Mouse (Mus musculus): Measurements from ENCODE around the gene Alpl. TPM values are rescaled to one million over a fixed set of nuclear protein-coding genes. Genes with fewer than 3 reads are reported as not detected.

Alpl gene
- total RNA-seq (2021) = 10 to 100 TPM; 10.0 to 11.0 TPM
- long read RNA-seq, experiment 1, transcript Alpl-201 (12 exons, 2,522 nt) = major isoform, 11 of 11 reads
- long read RNA-seq, experiment 1, partial matches to known transcripts = 0 of 11 reads
- long read RNA-seq, experiment 1, other reads (novel, unspliced or antisense) = 0 of 11 reads
- long read RNA-seq, experiment 2, transcript Alpl-201 (12 exons, 2,522 nt) = major isoform, 14 of 16 reads
- long read RNA-seq, experiment 2, partial matches to known transcripts = 2 of 16 reads
- long read RNA-seq, experiment 2, other reads (novel, unspliced or antisense) = 0 of 16 reads

- peak; percentile 46 for DNase-seq (ENCODE audit: low spot score in 2 of 2)
These were observed at the start of gene Alpl for GRCm38 (mm10) chr4:137795611-137796557. Gene Alpl, minus strand, starts transcription at chr4:137796384.

- DNase-seq (ENCODE audit: low spot score in 2 of 2) = peak; percentile 75 to 82
These were observed 48.5 kb upstream of the Alpl start for GRCm38 (mm10) chr4:137844656-137845055.

DNA sequence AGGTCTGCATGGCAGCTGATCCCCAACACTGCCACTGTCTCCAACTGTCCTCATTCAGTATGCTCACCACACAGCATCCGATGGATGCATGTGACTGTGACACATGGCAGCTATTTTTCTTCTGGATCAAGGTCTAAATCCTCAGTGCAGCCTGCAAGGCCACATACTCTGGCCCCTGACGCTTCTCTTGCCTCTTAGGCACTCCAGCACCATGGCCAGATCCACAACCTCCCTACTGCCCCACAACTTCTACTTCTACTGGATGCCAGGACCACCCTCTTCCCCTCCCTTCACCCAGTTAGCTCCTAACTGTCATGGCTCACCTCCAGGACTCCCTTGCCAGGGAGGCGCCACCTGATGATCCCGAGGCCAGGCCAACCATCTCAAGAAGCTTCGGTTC is 43.3 kb upstream of the Alpl start:
- no peak for DNase-seq (ENCODE audit: low spot score in 2 of 2)

DNA sequence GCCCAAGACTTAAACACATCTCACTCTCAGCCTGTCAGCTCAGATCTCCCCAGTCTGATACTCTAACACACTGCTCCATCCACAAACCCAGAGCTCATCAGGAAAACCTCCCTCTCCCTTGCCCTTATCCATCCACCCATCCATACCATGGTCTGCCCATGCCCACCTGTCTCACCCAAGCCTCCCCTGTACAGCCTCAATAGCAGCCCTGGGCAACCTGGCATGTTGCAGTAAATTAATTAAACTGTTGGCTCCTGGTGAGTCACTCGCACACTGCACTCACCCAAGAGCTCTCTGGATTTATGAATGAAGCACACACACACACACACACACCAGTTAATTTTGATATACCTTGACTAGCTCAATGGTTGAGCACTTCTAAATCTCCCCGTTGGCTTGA is 42.6 kb upstream of the Alpl start:
- no peak for DNase-seq (ENCODE audit: low spot score in 2 of 2)

GRCm38 (mm10) chr4:137837792-137838191 is 41.6 kb upstream of the Alpl start:
- DNase-seq (ENCODE audit: low spot score in 2 of 2) = no peak

DNA sequence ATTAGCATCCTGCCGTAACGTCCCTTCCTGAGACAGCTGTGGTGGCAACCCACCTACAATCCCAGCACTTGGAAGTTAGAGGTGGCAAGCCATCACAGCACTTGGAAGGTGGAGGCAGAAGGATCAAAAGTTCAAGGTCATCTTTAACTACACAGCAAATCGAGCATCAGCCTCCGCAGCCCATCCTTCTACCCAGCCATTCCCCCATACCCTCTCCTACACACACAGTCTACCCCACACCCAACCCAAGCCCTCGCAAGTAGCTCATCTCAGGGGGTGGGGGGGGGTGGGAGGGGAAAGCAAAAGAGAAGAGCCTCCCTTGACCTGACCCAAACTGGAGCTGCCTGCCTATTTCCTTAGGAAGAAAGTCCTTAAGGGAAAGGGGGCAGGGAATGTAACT is 40.6 kb upstream of the Alpl start:
- no peak for DNase-seq (ENCODE audit: low spot score in 2 of 2)

GRCm38 (mm10) chr4:137835624-137836337 is 39.6 kb upstream of the Alpl start:
- peak; percentile 82 to 88 for DNase-seq (ENCODE audit: low spot score in 2 of 2)

- no peak for DNase-seq (ENCODE audit: low spot score in 2 of 2)
These were observed 35.4 kb upstream of the Alpl start for GRCm38 (mm10) chr4:137831598-137831997.

DNA sequence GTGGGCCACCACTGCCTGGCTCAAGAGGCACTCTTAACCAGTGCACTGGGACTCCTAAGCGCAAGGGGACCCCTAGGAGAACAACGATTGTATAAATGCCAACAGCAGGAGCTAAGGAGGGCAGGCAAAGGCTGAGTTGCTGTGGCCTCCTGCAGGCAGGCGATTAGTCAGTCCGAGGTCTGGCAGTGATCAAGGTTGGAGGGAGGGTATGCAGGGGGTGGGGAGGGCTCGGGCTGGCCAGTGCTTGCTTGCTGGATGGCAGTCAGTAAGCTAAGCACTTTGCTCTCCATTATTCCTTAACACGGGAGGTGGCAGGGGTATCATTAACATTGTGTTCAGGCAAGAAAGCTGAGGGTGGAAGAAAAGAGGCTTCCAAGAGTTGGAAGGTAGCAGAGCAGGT is 34.2 kb upstream of the Alpl start:
- no peak for DNase-seq (ENCODE audit: low spot score in 2 of 2)

DNA sequence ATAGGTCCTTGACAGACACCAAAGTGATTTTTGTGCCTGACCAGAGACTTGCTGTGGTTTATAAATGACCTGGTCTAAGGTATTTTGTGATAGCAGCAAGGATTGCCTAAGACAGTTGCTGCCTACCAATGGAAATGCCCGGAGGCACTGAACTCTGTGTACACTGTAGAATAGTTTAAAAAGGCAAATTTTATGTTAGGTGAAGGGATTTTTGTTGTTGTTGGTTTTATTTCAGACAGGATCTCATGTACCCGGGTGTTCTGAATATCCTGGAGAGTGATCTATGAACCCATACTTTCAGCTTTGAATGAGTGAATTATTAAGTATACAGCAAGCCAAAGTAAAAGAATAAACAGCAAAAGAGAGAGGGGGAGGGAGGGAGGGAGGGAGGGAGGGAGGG is 28.7 kb upstream of the Alpl start:
- DNase-seq (ENCODE audit: low spot score in 2 of 2) = no peak

DNA sequence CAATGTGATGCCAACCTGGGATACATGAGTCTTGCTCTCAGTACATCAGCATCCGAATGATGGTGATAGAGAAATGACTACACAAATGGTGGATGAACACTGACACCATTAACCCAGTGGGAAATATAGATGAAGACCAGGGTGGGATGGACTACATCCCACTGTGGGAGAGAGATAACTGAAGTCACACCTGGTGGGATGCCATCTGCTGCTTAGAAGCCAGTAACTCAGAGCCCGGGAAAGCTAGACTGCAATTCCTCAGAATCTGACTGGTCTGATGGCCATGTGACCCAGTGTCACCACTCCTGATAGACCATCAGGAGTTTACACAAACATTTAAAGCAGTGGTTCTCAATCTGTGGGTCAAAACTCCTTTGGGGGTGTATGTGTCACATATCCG is 27.4 kb upstream of the Alpl start:
- no peak for DNase-seq (ENCODE audit: low spot score in 2 of 2)

- no peak for DNase-seq (ENCODE audit: low spot score in 2 of 2)
These were observed 26.4 kb upstream of the Alpl start for GRCm38 (mm10) chr4:137822537-137822936.

DNA sequence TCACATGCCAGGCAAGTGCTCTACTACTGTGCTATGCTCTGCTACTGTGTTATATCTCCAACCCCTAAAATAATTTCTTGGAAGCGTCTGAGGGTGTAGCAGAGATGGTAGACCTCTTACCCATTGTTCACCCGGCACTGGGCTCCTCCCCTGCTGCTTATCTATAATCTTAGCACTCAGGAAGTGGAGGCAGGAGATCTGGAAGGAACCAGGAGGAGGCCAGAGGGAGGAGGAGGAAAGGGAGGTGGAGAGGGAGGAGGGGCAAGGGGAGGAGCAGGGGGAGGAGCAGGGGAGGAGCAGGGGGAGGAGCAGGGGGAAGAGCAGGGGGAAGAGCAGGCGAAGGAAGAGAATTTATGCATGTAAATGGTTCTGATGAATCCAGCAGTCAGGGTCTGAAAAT is 24.5 kb upstream of the Alpl start:
- DNase-seq (ENCODE audit: low spot score in 2 of 2) = no peak

GRCm38 (mm10) chr4:137819487-137819886 is 23.3 kb upstream of the Alpl start:
- DNase-seq (ENCODE audit: low spot score in 2 of 2) = no peak

- no peak for DNase-seq (ENCODE audit: low spot score in 2 of 2)
These were observed 22.2 kb upstream of the Alpl start for GRCm38 (mm10) chr4:137818341-137818740.

- no peak for DNase-seq (ENCODE audit: low spot score in 2 of 2)
These were observed 20.0 kb upstream of the Alpl start for GRCm38 (mm10) chr4:137816216-137816615.

- no peak for DNase-seq (ENCODE audit: low spot score in 2 of 2)
These were observed 19.3 kb upstream of the Alpl start for GRCm38 (mm10) chr4:137815473-137815872.

- DNase-seq (ENCODE audit: low spot score in 2 of 2) = no peak
These were observed 18.0 kb upstream of the Alpl start for GRCm38 (mm10) chr4:137814140-137814539.

GRCm38 (mm10) chr4:137812946-137813708 is 16.9 kb upstream of the Alpl start:
- DNase-seq (ENCODE audit: low spot score in 2 of 2) = no peak

DNA sequence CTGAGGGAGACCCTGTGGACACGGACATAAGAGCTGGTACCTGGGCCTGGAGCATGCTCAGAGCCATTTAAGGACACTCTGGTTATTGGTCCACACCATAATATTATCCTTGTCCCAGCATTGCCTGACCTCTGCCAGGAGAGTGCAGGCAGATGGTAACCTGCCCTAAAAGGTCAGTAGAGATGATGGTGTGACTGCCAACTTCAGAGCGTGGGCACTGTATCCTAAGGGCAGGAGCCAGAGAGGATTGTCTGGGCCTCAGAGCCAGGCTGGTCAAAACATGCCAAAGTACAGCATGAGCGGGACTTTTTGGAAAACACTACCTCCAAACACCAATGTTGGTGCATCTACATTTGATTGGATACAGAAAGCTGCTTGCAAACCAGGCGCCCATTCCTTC is 13.8 kb upstream of the Alpl start:
- no peak for DNase-seq (ENCODE audit: low spot score in 2 of 2)

DNA sequence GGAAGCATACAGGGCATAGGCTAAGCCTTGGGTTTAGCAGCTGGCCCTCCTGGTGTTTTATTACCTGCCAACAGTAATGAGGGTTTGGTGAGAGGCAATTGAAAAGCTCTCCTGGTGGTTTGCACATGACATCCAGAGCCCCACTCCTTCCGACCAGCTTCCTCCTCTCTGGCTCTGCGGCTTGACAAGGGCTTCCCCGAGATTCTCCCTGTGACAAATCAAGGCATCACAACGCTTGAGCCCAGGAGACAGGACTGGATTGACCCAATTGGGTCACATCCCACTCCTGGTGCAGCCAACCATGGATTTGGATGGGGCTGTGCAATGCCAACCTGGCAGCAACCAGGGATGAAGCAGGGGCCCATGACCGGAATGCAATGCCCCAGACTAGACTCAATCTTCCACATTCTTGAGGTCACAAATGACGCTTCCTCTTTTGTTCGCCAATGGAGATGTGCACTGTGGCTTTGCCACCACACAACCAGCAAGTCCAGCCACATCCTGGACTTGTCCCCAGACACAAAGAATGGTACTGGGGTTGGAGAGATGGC is 11.2 kb upstream of the Alpl start:
- no peak for DNase-seq (ENCODE audit: low spot score in 2 of 2)

All from left cerebral cortex, adult 18-20 months (tissue).